Mouse (Mus musculus) liver, embryonic 14.5 days (tissue): ENCODE results near the gene Acoxl. TPM values are rescaled to one million over a fixed set of nuclear protein-coding genes. Genes with fewer than 3 reads are reported as not detected.

ENCODE experiments used
- ATAC-seq: fragments of 200-750 bp; cut with Nextera tagmentation; 2 replicates; pipeline ENCODE4 v1.8.0; 2017; ENCODE audit warnings: moderate number of reproducible peaks, mild to moderate bottlenecking, moderate library complexity; ENCODE audit not compliant: insufficient read depth
- DNase-seq, 3 experiments: peaks; one replicate each; pipeline ENCODE4 v3.0.0-alpha.2; 2012 to 2013; ENCODE audit warnings: low read depth in 3 of 3, low spot score in 3 of 3
- H3K27ac ChIP-seq: fragments of 300-500 bp; sonication (generic); 2 replicates; pipeline ENCODE4 v1.5.1; 2014; ENCODE audit warnings: moderate library complexity, mild to moderate bottlenecking, control low read depth, inconsistent platforms
- H3K27me3 ChIP-seq: fragments of 300-500 bp; sonication (generic); 2 replicates; pipeline ENCODE4 v1.6.1; 2014; ENCODE audit warnings: mild to moderate bottlenecking, low read length, moderate library complexity; ENCODE audit not compliant: control insufficient read depth, insufficient read depth
- H3K36me3 ChIP-seq: fragments of 300-500 bp; sonication (generic); replicated peaks from 2 replicates; pipeline ENCODE4 v1.6.1; 2014; ENCODE audit warnings: low read depth; ENCODE audit not compliant: control insufficient read depth, insufficient read depth
- H3K4me1 ChIP-seq, 2 experiments: fragments of 200-500 bp in 1 of 2; fragments of 300-500 bp in 1 of 2; sonication (generic) in 1 of 2; replicated peaks; 2 replicates each; pipeline ENCODE4 v1.6.1; 2012 to 2014; ENCODE audit warnings: antibody characterized with exemption in 1 of 2, inconsistent platforms in 1 of 2, low read length in 1 of 2; ENCODE audit not compliant: control insufficient read depth in 2 of 2, insufficient read depth in 2 of 2
- H3K4me2 ChIP-seq: fragments of 300-500 bp; sonication (generic); 2 replicates; pipeline ENCODE4 v1.6.1; 2014; ENCODE audit warnings: low read depth, mild to moderate bottlenecking, control low read depth, moderate library complexity
- H3K4me3 ChIP-seq, 2 experiments: fragments of 200-500 bp in 1 of 2; fragments of 300-500 bp in 1 of 2; sonication (generic) in 1 of 2; 2 replicates each; pipeline ENCODE4 v1.5.1; 2012 to 2014; ENCODE audit warnings: low read depth in 2 of 2, low read length in 2 of 2, mild to moderate bottlenecking in 2 of 2, control low read depth in 1 of 2, inconsistent platforms in 1 of 2, moderate library complexity in 1 of 2; ENCODE audit not compliant: insufficient read depth in 1 of 2
- H3K9ac ChIP-seq: fragments of 300-500 bp; sonication (generic); replicated peaks from 2 replicates; pipeline ENCODE4 v1.6.1; 2014; ENCODE audit warnings: mild to moderate bottlenecking, control low read depth, moderate library complexity
- H3K9me3 ChIP-seq: fragments of 300-500 bp; sonication (generic); 2 replicates; pipeline ENCODE4 v1.6.1; 2016; ENCODE audit warnings: low read length, mixed read lengths; ENCODE audit not compliant: control insufficient read depth
- CTCF ChIP-seq: IDR thresholded peaks from 2 replicates; pipeline ENCODE4 v1.5.1; 2016; ENCODE audit warnings: antibody characterized with exemption, low read depth, control low read depth
- EP300 ChIP-seq: IDR thresholded peaks from 2 replicates; pipeline ENCODE4 v1.6.1; 2016; ENCODE audit warnings: antibody characterized with exemption, low read depth
- WGBS: fragments of 180-500 bp; shearing (Covaris S2); extraction: QIAGEN DNeasy Blood & Tissue Kit; methylation state at CpG from one replicate; pipeline ENCODE4 v1.1.7; 2014; ENCODE audit not compliant: insufficient replicate concordance; 5-methylcytosine and 5-hydroxymethylcytosine counted together
- polyA plus RNA-seq, 2 experiments: library from polyadenylated mRNA; depleted of rRNA in 1 of 2; stranded (reverse) in 1 of 2; unstranded in 1 of 2; fragments of >200 nt; fragmentation: Nextera tagmentation in 1 of 2; extraction: Ambion mirVana in 1 of 2; gene quantifications; 2 replicates each; pipeline versions ENCODE4 v1.2.1 to v1.2.3; 2012 to 2014

Gene Acoxl
- polyA plus RNA-seq, 2 experiments, result not detected

DNA sequence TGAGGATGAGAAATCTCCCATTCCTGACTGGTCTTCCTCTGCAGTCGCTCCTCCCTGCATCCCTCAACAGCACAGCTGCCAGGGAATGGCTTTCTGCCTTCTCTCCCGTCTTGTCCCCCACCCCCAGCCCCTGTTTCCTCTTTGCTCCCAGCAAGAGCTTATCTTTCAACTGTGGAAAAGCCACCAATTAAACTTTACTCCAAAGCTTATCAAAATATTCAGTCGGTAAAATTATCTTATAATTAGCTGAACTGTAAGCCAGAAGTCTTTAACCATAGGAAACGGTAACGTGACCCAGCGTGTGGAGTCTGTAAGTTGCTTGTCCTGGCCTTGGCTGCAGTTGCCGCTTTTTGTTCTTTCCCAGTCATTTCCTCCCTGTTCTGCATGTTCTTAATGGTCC is 70.2 kb downstream of the Acoxl start:
- WGBS, result 30% methylated on average over 7 of the region's 7 CpGs
- no peaks in the 10 kb centered on the region for H3K36me3 ChIP-seq
- no peak for TF ChIP-seq CTCF
- TF ChIP-seq EP300, result no peak
- H3K9ac ChIP-seq, result no peak overlapping the region
- H3K4me2 ChIP-seq, result no peak overlapping the region
- no peak overlapping the region for H3K4me3 ChIP-seq
- H3K27ac ChIP-seq, result no peak overlapping the region
- ATAC-seq (no peak), DNase-seq (no peak)
- H3K9me3 ChIP-seq, result no peaks in the 10 kb centered on the region
- H3K4me1 ChIP-seq, result no peaks in the 10 kb centered on the region; a peak in 1 of 4 replicates
- no peaks in the 10 kb centered on the region for H3K27me3 ChIP-seq

DNA sequence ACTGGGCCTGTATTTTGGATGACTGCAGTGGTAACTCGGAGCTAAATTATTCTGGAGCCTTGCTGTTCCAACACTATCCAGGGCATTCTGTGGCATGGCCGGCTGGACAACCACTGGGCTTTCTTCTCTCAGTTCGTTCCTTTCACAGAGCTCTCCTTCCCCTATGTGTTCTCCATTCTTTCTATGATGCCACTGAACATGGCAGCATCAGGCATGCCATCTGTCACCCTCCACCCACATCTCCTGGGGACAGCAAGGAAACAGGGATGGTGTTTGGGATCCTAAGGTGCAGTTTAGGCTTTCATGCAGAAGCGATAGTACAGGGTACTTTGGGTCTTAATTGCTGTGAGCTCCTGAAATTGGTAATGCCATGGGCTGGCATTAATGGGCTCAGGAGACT is 71.1 kb downstream of the Acoxl start:
- Histone ChIP-seq H3K36me3 (no peaks in the 10 kb centered on the region), H3K9me3 (no peaks in the 10 kb centered on the region), H3K9ac (no peak overlapping the region), H3K27me3 (no peaks in the 10 kb centered on the region), H3K27ac (no peak overlapping the region), H3K4me2 (no peak overlapping the region), H3K4me1 (no peaks in the 10 kb centered on the region; a peak in 1 of 4 replicates), H3K4me3 (no peak overlapping the region)
- TF ChIP-seq CTCF, result no peak
- TF ChIP-seq EP300, result no peak
- ATAC-seq (no peak), DNase-seq (no peak)
- WGBS, result 50% methylated on average over 4 of the region's 4 CpGs

DNA sequence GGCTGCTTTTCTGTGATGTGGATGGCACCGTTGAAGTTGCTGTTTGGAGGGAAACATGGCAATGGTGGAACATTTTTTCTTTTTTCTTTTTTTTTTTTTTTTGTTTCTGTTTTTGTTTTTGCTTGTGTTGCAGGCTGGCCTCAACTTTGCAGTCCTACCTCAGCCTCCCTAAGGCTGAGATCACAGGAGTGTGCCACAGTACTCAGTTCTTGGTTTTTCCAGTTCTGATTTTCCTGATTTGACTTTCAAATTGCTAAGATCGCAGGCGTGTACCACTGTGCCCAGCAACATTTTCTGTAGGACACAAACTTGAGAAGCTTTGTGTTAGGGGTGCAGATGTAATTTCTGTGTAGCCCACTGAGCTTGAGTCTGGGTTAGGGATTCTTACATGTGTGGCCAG is 72.9 kb downstream of the Acoxl start:
- no peak for ATAC-seq
- H3K9me3 ChIP-seq, result no peaks in the 10 kb centered on the region
- WGBS, result 73% methylated on average over 3 of the region's 3 CpGs

DNA sequence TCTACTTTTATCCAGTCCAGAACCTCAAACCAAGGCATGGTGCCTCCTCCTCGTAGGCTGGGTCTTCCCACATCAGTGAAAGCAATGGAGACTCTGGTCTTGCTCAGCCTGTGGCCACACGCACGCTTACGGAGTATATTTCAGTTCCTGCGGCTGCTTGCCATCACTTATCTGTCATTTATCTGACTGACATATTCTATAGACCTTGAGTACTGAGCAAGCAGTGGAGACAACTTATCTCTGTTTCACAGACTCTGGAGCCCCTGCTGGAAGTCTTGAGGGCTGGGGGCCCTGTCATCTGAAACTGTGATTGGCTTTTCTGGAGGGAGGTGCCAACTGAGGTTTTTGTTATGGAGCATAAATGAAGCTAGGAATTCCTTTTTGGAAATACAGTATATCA is 75.4 kb downstream of the Acoxl start:
- H3K36me3 ChIP-seq, result no peaks in the 10 kb centered on the region
- 9% methylated on average over 5 of the region's 5 CpGs for WGBS
- no peak for ATAC-seq

More for the DNA sequence above, 72.9 kb downstream of the Acoxl start:
- no peak for DNase-seq
- TF ChIP-seq CTCF (no peak), EP300 (no peak)
- Histone ChIP-seq H3K4me3 (no peak overlapping the region), H3K36me3 (no peaks in the 10 kb centered on the region), H3K4me2 (no peak overlapping the region), H3K9ac (no peak overlapping the region), H3K27ac (no peak overlapping the region), H3K27me3 (no peaks in the 10 kb centered on the region), H3K4me1 (no peaks in the 10 kb centered on the region; a peak in 1 of 4 replicates)

DNA sequence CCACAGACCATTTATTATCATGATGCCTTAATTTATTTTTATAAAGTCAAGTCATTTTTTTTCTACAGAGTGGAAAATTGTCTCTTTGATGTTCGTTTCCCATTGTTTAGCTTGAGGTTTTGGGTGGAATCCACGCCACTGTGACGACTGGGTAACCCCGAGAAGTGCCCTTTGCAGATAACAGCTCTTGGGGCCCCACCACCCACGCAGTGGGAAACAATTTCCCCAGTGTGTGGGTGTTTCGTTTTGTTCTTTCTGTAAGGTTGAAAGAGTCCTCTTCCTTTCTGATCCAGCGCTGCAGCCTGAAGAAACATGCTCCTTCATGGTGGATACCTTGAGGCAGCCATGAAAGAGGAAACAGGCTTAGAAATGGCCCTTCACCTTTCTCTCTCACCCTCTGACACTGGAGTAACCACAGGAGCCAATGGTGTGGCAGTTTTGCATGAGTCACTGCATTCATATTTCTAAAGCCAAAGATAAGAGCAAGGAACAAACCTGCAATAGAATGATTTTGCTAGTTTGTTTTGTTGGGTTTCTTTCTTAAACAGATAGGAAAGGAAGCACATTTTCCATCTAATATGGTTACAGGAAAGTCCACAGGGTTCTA is 78.2 kb downstream of the Acoxl start:
- WGBS, result 23% methylated on average over 7 of the region's 7 CpGs
- TF ChIP-seq CTCF, result no peak
- TF ChIP-seq EP300, result no peak
- DNase-seq, result no peak
- Histone ChIP-seq H3K9me3 (no peaks in the 10 kb centered on the region), H3K9ac (no peak overlapping the region), H3K4me2 (no peak overlapping the region), H3K4me3 (no peak overlapping the region), H3K27ac (no peak overlapping the region), H3K4me1 (0 out of 4 replicates have a peak, but pooled peaks cover 0 to 2% of the 10 kb centered on the region in 2 experiments), H3K27me3 (no peaks in the 10 kb centered on the region), H3K36me3 (no peaks in the 10 kb centered on the region)
- ATAC-seq, result no peak

More for the DNA sequence above, 75.4 kb downstream of the Acoxl start:
- TF ChIP-seq EP300, result no peak
- TF ChIP-seq CTCF, result no peak
- H3K4me1 ChIP-seq, result 0 out of 4 replicates have a peak, but pooled peaks cover 0 to 2% of the 10 kb centered on the region in 2 experiments
- H3K9ac ChIP-seq, result no peak overlapping the region
- no peak overlapping the region for H3K4me2 ChIP-seq
- no peak overlapping the region for H3K27ac ChIP-seq
- no peaks in the 10 kb centered on the region for H3K9me3 ChIP-seq
- no peak overlapping the region for H3K4me3 ChIP-seq
- DNase-seq, result no peak
- H3K27me3 ChIP-seq, result no peaks in the 10 kb centered on the region
